Mouse (Mus musculus): ENCODE measurements around the gene Hivep1. TPM values are rescaled to one million over a fixed set of nuclear protein-coding genes. Genes with fewer than 3 reads are reported as not detected.
A peak's percentile ranks its signal among the peaks of the same experiment; 100 is the strongest.

Gene Hivep1
- total RNA-seq (2012; rRNA removed) (18.5 and 24.9 TPM in 2 replicates), total RNA-seq (2014; rRNA removed) (7.0 and 7.5 TPM in 2 replicates), polyA plus RNA-seq (2012; ENCODE audit: insufficient read length, low read depth) (46.4 and 53.3 TPM in 2 replicates)

DNA sequence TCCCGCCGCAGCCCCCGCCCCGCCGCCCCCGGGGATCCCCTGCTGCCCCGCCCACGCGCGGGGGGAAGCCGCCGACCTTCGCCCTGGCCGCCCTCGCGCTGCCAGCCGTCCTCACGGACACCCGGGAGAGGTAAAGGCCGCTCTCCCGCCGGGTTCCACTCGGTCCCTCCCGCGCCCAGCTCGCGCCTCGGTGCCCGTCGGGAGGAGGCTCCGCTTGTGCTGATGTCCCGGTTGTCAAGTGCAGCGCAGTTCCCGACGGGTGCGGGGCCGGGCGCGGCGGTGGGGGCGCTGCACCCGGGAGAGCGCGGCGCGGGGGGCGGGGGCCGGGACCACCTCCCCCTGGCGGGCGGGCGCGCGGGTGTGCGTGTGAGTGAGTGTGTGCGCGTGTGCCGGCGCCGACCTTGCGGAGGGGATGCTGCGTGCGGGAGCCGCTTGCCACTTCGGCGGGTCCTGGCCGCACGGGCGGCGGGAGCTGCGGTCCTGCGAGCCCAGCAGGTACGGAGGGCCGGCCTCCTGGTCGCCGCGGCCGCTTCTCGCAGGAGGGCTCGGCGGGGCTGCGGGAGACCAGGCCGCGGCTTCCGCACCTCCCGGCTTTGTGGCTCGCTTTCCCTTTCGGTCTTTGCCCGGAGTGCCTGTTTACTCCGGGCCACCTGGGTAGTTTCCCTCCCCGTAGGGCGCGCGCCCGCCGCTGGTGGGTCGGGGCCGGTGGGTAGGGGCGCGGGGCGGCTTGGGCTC lies at the start of gene Hivep1:
Hivep1 (plus strand) TSS at position 61 of the 735 bp plus-strand sequence.
- DNase-seq (ENCODE audit: extremely low read depth), result peak; percentile 36
- no peaks in the 10 kb centered on the region for H3K27me3 ChIP-seq (replicated peaks)
- TF ChIP-seq MAX (IDR thresholded peaks at IDR 0.05; ENCODE audit: low read length), result no peak
- no peak for TF ChIP-seq CTCF (conservative IDR thresholded peaks at IDR 0.05 in 1 of 2, IDR thresholded peaks at IDR 0.05 in 1 of 2; ENCODE audit: low read depth in 2 of 2, low read length in 2 of 2)
- no peak for TF ChIP-seq GABPA (IDR thresholded peaks at IDR 0.05; ENCODE audit: insufficient replicate concordance, low read depth, low read length)
- peak; percentile 64 for TF ChIP-seq UBTF (IDR thresholded peaks at IDR 0.05; ENCODE audit: low read depth, low read length)
- TF ChIP-seq IRF4 (IDR thresholded peaks at IDR 0.05; ENCODE audit: low read depth, low read length), result 0 out of 2 replicates have a peak, but pooled peaks have one; percentile 14
- no peak for TF ChIP-seq MAZ (IDR thresholded peaks at IDR 0.05; ENCODE audit: low read depth, low read length)
- no peak for TF ChIP-seq EP300 (IDR thresholded peaks at IDR 0.05; ENCODE audit: low read length)
- no peak; the same call in 1 of the 2 replicates for TF ChIP-seq TCF12 (IDR thresholded peaks at IDR 0.05; ENCODE audit: low read depth, low read length)
- no peak for TF ChIP-seq E2F4 (IDR thresholded peaks at IDR 0.05; ENCODE audit: insufficient replicate concordance, low read depth, low read length)
- no peak; the same call in 1 of the 2 replicates for TF ChIP-seq CHD1 (IDR thresholded peaks at IDR 0.05; ENCODE audit: low read depth, low read length)
- no peak for TF ChIP-seq MYC (IDR thresholded peaks at IDR 0.05; ENCODE audit: low read depth, low read length)
- no peak; the same call in 1 of the 2 replicates for TF ChIP-seq NRF1 (IDR thresholded peaks at IDR 0.05; ENCODE audit: low read depth, low read length)
- no peak for TF ChIP-seq USF1 (IDR thresholded peaks at IDR 0.05; ENCODE audit: low read depth, low read length)
- TF ChIP-seq SMC3 (IDR thresholded peaks at IDR 0.05; ENCODE audit: low read depth, low read length), result no peak
- no peak for TF ChIP-seq MEF2A (IDR thresholded peaks at IDR 0.05; ENCODE audit: borderline replicate concordance, low read depth, low read length)
- TF ChIP-seq JUN (IDR thresholded peaks at IDR 0.05; ENCODE audit: insufficient read depth, low read depth, low read length), result no peak
- no peak for TF ChIP-seq JUND (conservative IDR thresholded peaks at IDR 0.05; ENCODE audit: low read depth, low read length)
- TF ChIP-seq POLR2A (IDR thresholded peaks at IDR 0.05; ENCODE audit: low read depth, low read length), result peak; percentile 48
- peak; percentile 23; the same call in 1 of the 2 replicates for TF ChIP-seq NELFE (IDR thresholded peaks at IDR 0.05; ENCODE audit: low read depth, low read length)
- TF ChIP-seq CHD2 (IDR thresholded peaks at IDR 0.05; ENCODE audit: low read length), result no peak
- no peak; the same call in 1 of the 2 replicates for TF ChIP-seq ZMIZ1 (IDR thresholded peaks at IDR 0.05; ENCODE audit: low read depth, low read length)
- no peak for TF ChIP-seq RAD21 (IDR thresholded peaks at IDR 0.05; ENCODE audit: low read depth, low read length)
- dilution Hi-C loops (cut with MboI; ENCODE audit: extremely low pct_ligation_motif_present, extremely low pct_unique_long_range_greater_than_20kb, low sequenced_read_pairs), result no loop called here
- H3K4me1 ChIP-seq (ENCODE audit: control insufficient read depth in 1 of 2, insufficient read depth in 2 of 2), result peaks cover 13 to 43% of the 10 kb centered on the region in 2 experiments
- peak within 1 kb of the TSS; percentile 88 to 100 (median 89) for H3K4me3 ChIP-seq (replicated peaks in 1 of 3; ENCODE audit: low read depth in 2 of 3, low read length in 2 of 3, poor library complexity in 1 of 3)
- peaks cover 5% of the 10 kb centered on the region for H3K9me3 ChIP-seq (replicated peaks; ENCODE audit: low read length)
- peak within 1 kb of the TSS; percentile 98 for H3K9ac ChIP-seq (ENCODE audit: insufficient read depth, low read depth)
- H3K4me2 ChIP-seq (ENCODE audit: insufficient read depth, low read depth, poor library complexity, severe bottlenecking), result peak within 1 kb of the TSS; percentile 98
- H3K27ac ChIP-seq (ENCODE audit: insufficient read depth, low read depth), result peak within 1 kb of the TSS; percentile 98
- peaks cover 43% of the 10 kb centered on the region for H3K79me2 ChIP-seq (replicated peaks; ENCODE audit: control insufficient read depth, extremely low read depth, insufficient read depth, poor library complexity, severe bottlenecking)
- in situ Hi-C loops (cut with MboI; ENCODE audit: low pct_ligation_motif_present, low pct_unique_long_range_greater_than_20kb, low sequenced_read_pairs), result loop anchor here (10.0 kb wide), 1 partner anchor 93 kb away; no protein-coding TSS in a partner anchor
- H3K36me3 ChIP-seq (replicated peaks in 1 of 2; ENCODE audit: control insufficient read depth in 1 of 2, insufficient read depth in 1 of 2, low read length in 1 of 2), result peaks cover 22 to 27% of the 10 kb centered on the region in 2 experiments

All from CH12.LX (cell line).